Mouse (Mus musculus): ENCODE measurements around the gene Ccr9. TPM values are rescaled to one million over a fixed set of nuclear protein-coding genes. Genes with fewer than 3 reads are reported as not detected.
"Not testable (repeated sequence)": the region's sequence is repeated elsewhere in the genome, so short reads cannot be mapped to it uniquely, and the experiment has no call there.

Gene Ccr9
- polyA plus RNA-seq, 1 experiment from 2014 or later: 0.27 TPM

DNA sequence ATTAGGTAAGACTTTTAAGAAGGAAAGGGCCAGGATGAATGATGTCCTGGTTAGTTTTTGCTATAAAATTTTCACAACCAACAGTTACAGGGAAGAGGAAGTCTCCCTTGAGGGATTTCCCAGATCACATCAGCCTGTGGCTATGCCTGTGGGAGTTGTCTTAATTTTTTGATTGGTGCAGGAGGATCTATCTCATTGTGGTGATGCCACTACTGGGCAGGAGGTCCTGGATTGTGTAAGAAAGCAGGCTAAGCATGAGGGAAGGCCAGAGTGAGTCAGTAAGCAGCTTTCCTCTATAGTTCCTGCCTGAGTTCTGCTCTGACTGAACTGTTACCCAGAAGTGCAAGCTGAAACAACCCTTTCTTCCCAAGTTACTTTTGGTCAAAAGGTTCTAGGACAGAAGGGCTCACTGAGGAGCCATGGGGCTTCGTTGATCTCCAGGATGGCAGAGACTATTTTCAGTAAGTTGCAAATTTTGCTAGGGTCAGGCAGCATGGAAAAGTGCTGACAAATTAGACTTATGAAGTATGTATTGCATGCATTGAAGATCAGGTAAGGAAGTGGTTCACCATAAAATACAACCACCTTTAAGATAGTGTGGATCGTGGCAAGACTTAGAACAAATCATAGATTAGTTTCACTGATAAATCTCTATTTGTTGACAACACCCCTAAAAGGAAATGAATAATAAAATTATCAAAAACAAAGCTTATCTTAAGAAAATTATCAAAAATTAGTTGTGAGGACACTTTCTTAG is 44.7 kb downstream of the Ccr9 start:
- no peak overlapping the region for H3K4me3 ChIP-seq
- H3K4me1 ChIP-seq: 0 out of 2 replicates have a peak, but pooled peaks cover 2% of the 10 kb centered on the region
- no peak for ATAC-seq (replicated peaks)
- no peak overlapping the region for H3K4me2 ChIP-seq (replicated peaks)
- H3K36me3 ChIP-seq: no peaks in the 10 kb centered on the region
- H3K27ac ChIP-seq (replicated peaks): no peak overlapping the region
- no peaks in the 10 kb centered on the region for H3K9me3 ChIP-seq
- 75% methylated on average over 2 of the region's 2 CpGs for WGBS
- H3K9ac ChIP-seq (replicated peaks): no peak overlapping the region
- no peaks in the 10 kb centered on the region for H3K27me3 ChIP-seq

DNA sequence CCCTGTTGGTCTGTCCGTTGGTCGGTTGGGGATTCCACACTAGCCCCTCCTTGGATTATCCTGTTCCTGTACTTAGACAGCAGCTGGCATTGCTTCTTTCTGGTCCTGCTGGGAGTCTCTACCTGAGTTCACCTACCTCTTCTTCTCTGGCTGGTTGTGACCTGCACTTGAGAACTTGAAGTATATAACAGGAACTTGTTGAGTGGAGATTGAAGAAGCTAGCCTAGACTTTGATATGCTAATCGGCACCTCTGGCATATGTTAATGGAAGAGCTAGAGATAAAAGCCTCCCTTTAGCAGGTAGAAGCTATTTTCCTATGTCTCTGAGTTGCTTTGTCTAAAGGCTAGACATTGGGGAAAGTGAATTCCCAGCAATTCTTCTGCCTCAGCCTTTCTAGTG is 53.0 kb downstream of the Ccr9 start:
- H3K27me3 ChIP-seq: no peaks in the 10 kb centered on the region
- no peak for ATAC-seq (replicated peaks)
- no peak overlapping the region for H3K27ac ChIP-seq (replicated peaks)
- H3K9ac ChIP-seq (replicated peaks): no peak overlapping the region
- H3K9me3 ChIP-seq: no peaks in the 10 kb centered on the region
- H3K4me3 ChIP-seq: no peak overlapping the region
- no peaks in the 10 kb centered on the region for H3K4me1 ChIP-seq
- H3K36me3 ChIP-seq: no peaks in the 10 kb centered on the region
- no peak overlapping the region for H3K4me2 ChIP-seq (replicated peaks)
- WGBS: 77% methylated on average over 3 of the region's 3 CpGs

DNA sequence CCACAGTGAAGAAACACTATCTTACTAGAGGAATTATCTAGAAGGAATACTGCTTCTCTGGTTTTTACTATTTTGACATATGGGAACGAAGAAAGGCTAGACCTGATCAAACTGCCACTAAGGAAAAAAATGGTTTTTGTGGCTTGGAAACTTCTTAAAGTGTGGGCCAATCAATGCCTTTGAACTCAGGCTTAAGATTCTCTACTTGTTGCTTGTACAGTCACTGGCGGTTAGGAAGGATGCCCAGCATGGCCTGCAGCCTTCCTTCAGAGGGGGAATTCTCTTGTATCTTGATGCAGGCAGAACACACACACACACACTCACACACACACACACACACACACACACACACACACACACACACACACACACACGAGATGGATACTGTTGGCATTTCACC is 55.9 kb downstream of the Ccr9 start:
- no peaks in the 10 kb centered on the region for H3K9me3 ChIP-seq
- no peak overlapping the region for H3K9ac ChIP-seq (replicated peaks)
- 74% methylated on average over 3 of the region's 3 CpGs for WGBS
- ATAC-seq (replicated peaks): no peak
- H3K36me3 ChIP-seq: no peaks in the 10 kb centered on the region
- H3K4me2 ChIP-seq (replicated peaks): no peak overlapping the region
- no peaks in the 10 kb centered on the region for H3K4me1 ChIP-seq
- no peak overlapping the region for H3K4me3 ChIP-seq
- no peaks in the 10 kb centered on the region for H3K27me3 ChIP-seq
- no peak overlapping the region for H3K27ac ChIP-seq (replicated peaks)

DNA sequence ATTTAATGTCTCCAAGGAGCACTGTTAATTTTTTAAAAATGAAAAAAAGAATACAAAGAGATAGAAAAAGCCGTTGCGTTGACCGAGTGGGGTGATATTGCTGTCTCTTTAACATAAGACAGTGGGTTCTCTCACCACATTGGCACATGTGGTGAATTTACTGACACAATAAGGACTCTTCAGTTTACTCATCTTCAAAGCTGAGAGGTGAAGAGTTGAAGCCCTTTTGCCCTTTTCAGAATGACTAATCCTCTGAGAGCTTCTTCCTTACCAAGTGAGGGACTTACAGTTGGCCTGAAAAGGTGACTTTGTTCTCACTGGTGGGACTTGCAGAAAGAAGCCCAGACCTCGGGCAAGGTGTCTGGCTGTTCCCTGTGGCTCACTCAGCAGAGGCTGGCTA is 62.6 kb downstream of the Ccr9 start:
- H3K36me3 ChIP-seq: no peaks in the 10 kb centered on the region
- no peaks in the 10 kb centered on the region for H3K27me3 ChIP-seq
- H3K27ac ChIP-seq (replicated peaks): no peak overlapping the region
- H3K9ac ChIP-seq (replicated peaks): no peak overlapping the region
- ATAC-seq (replicated peaks): no peak
- WGBS: 81% methylated on average over 4 of the region's 4 CpGs
- H3K4me3 ChIP-seq: no peak overlapping the region
- no peak overlapping the region for H3K4me2 ChIP-seq (replicated peaks)
- no peaks in the 10 kb centered on the region for H3K9me3 ChIP-seq
- no peaks in the 10 kb centered on the region for H3K4me1 ChIP-seq

DNA sequence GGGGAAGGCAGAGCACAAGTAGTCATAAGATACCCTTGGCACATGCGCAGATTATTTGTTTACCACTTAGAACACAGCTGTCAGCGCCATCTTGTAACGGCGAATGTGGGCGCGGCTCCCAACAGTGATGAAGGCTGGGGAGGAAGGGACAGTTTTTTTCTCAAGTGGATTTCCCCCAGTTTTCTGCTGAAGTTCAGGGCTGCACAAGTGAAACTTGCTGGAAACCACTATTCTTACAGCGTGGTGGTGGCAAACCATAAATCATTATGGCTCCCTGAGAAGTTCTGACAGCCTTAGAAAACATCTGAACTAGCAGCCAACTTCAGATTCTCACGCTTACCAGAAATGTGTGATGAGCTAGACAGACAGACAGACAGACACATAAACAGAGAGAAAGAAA is 71.4 kb downstream of the Ccr9 start:
- not testable (repeated sequence) for H3K4me3 ChIP-seq; H3K9ac ChIP-seq (replicated peaks); ATAC-seq (replicated peaks); H3K4me1 ChIP-seq; H3K27me3 ChIP-seq; H3K36me3 ChIP-seq; H3K27ac ChIP-seq (replicated peaks); H3K9me3 ChIP-seq; H3K4me2 ChIP-seq (replicated peaks)
- WGBS: 89% methylated on average over 8 of the region's 8 CpGs

DNA sequence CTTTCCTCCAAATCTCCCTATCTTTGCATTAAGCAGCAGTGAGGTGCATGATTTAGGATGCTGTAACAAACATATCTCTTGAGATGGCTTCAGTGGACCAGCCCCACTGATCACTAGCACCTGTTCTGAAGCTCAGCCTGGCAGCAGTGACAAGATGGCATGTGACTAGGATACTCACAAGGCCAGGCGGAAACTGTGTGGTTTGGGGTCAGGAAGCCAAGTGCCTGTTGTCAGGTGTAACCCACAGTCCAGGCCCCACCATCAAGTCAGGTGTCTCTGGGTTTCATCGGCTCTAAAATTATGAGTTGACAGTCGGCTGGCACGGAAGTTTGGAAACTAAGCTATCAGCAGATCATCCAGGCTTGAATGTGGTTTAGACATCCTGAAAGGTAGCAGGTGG is 76.1 kb downstream of the Ccr9 start:
- 96% methylated on average over 4 of the region's 4 CpGs for WGBS
- no peaks in the 10 kb centered on the region for H3K27me3 ChIP-seq
- no peak overlapping the region for H3K9ac ChIP-seq (replicated peaks)
- H3K4me1 ChIP-seq: no peaks in the 10 kb centered on the region
- ATAC-seq (replicated peaks): no peak
- no peak overlapping the region for H3K27ac ChIP-seq (replicated peaks)
- no peaks in the 10 kb centered on the region for H3K36me3 ChIP-seq
- H3K9me3 ChIP-seq: no peaks in the 10 kb centered on the region
- H3K4me3 ChIP-seq: no peak overlapping the region
- H3K4me2 ChIP-seq (replicated peaks): no peak overlapping the region

DNA sequence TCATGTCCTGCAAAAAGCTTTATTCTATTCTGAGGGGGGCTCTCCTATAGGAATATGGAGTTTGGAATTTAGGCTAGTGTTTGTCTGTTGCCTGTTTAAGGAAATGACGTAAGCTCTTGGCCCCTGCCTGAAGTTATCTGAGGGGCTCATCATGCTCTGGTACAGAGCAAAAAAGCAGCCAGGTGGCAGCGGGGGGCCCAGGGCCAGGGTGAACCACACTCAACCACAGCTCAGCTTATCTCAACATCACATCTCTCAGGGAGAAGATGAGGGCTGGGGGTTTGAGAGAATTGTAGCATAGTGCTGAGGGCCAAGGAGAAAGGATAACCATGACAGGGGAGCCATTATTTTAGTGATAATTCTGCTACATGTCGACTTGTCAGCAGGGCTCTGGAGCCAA is 78.5 kb downstream of the Ccr9 start:
- H3K4me3 ChIP-seq: no peak overlapping the region
- no peak overlapping the region for H3K27ac ChIP-seq (replicated peaks)
- no peaks in the 10 kb centered on the region for H3K36me3 ChIP-seq
- no peak overlapping the region for H3K9ac ChIP-seq (replicated peaks)
- no peaks in the 10 kb centered on the region for H3K4me1 ChIP-seq
- no peaks in the 10 kb centered on the region for H3K9me3 ChIP-seq
- no peak overlapping the region for H3K4me2 ChIP-seq (replicated peaks)
- no peaks in the 10 kb centered on the region for H3K27me3 ChIP-seq
- no peak for ATAC-seq (replicated peaks)
- 89% methylated on average over 3 of the region's 3 CpGs for WGBS

DNA sequence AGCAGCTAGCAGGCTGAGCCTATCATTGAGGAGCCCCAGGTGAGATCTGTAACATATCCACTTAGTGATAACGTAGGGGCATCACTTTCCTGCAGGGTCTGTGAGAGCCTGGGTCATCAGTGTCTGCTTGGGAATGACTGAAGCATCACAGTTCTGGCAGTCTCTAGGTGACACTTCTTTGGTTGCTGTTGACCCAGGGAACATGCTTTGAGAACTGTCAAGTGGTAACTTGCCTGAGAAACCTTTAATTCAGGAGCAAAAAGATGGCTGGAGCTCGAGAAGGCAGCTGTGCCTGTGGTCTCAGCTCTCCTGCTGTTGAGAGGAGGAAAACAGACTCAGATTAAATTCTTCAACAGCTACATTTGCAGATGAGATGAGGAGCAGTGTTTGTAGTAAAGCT is 79.1 kb downstream of the Ccr9 start:
- Histone ChIP-seq H3K9me3 (no peaks in the 10 kb centered on the region), H3K4me3 (no peak overlapping the region), H3K27me3 (no peaks in the 10 kb centered on the region), H3K27ac (replicated peaks) (no peak overlapping the region), H3K36me3 (no peaks in the 10 kb centered on the region), H3K4me1 (no peaks in the 10 kb centered on the region), H3K4me2 (replicated peaks) (no peak overlapping the region), H3K9ac (replicated peaks) (no peak overlapping the region)
- ATAC-seq (replicated peaks): no peak
- 60% methylated on average over 2 of the region's 2 CpGs for WGBS

DNA sequence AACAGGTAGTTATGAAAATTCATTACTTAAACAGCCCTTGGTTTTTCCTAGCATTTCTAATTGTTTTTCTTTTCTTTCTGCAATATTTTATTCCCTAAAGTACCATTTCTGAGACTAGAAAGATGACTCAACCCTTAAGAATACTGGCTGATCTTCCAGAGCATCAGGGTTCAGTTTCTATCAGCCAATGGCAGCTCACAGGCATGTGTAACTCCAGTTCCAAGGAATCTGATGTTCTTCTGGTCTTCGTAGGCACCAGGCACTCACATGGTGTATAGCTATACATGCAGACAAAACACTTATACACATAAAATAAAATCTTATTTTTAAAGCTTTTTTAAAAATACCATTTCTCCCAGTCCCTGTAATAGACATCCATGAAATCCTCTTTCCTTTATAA is 79.9 kb downstream of the Ccr9 start:
- Histone ChIP-seq H3K27me3 (no peaks in the 10 kb centered on the region), H3K9ac (replicated peaks) (no peak overlapping the region), H3K4me1 (no peaks in the 10 kb centered on the region), H3K9me3 (no peaks in the 10 kb centered on the region), H3K4me3 (no peak overlapping the region), H3K36me3 (no peaks in the 10 kb centered on the region), H3K4me2 (replicated peaks) (no peak overlapping the region), H3K27ac (replicated peaks) (no peak overlapping the region)
- ATAC-seq (replicated peaks): no peak
- 90% methylated on average over 1 of the region's 1 CpGs for WGBS

DNA sequence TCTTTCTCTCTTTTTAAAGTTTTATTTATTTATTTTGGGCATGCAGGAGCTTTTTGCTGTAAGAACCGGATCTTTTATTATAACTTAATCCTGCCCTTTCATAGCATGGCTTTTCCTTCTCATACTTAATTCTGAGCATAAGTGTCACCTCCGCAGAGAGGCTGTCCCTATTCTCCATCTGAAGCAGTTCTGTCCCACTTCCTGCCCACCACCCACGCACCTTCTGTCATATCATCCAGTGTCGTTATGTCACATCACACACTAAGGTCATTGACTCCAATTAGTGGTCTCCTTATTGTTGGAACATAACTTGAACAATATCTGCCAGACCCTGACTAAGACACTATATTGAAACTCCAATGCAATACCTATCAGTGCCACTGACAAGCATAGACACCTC is 80.4 kb downstream of the Ccr9 start:
- ATAC-seq (replicated peaks): no peak
- no peaks in the 10 kb centered on the region for H3K4me1 ChIP-seq
- H3K4me2 ChIP-seq (replicated peaks): no peak overlapping the region
- H3K9me3 ChIP-seq: no peaks in the 10 kb centered on the region
- no peak overlapping the region for H3K27ac ChIP-seq (replicated peaks)
- 74% methylated on average over 4 of the region's 4 CpGs for WGBS
- H3K4me3 ChIP-seq: no peak overlapping the region
- H3K9ac ChIP-seq (replicated peaks): no peak overlapping the region
- H3K36me3 ChIP-seq: no peaks in the 10 kb centered on the region
- no peaks in the 10 kb centered on the region for H3K27me3 ChIP-seq

DNA sequence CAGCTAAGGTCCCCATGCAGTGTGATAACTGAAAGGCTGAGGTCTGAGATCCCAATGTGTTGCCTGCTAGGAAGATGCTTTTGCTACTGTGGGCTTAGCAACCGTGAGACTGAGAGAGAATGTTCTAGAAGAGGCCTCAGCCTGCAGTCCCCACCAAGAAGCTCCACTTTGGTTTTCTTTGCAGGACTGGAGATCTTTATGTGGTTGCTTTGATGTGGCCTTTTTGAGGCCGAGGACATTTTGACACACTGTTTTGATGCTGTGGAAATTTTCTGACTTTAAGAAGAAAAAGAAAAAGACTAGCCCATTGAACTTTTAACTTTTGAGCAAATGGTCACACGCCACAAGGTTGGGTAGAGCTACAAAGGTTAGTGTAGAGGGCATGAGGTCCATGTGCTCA is 82.6 kb downstream of the Ccr9 start:
- H3K4me2 ChIP-seq (replicated peaks): no peak overlapping the region
- no peaks in the 10 kb centered on the region for H3K4me1 ChIP-seq
- H3K27me3 ChIP-seq: no peaks in the 10 kb centered on the region
- no peaks in the 10 kb centered on the region for H3K36me3 ChIP-seq
- ATAC-seq (replicated peaks): no peak
- no peak overlapping the region for H3K9ac ChIP-seq (replicated peaks)
- no peak overlapping the region for H3K27ac ChIP-seq (replicated peaks)
- no peaks in the 10 kb centered on the region for H3K9me3 ChIP-seq
- 82% methylated on average over 3 of the region's 3 CpGs for WGBS
- no peak overlapping the region for H3K4me3 ChIP-seq

DNA sequence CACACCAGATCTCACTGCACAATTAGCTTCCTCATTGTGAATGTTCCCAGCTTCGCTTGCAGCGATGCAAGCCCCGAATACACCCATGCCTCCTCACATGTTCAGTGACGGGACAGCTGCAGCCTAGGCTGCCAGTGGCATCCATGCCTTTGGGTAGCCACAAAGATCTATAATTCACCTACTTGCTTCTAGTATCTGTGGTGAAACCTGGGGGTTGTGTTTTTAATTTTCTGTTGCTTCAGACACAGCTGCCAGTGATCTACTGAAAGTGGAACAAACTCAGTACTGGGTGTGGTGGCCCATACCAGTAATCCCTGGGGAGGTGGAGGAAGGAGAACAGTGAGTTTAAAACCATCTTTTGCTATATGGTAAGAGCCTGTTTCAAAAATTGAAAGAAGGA is 84.6 kb downstream of the Ccr9 start:
- ATAC-seq (replicated peaks): no peak
- no peak overlapping the region for H3K27ac ChIP-seq (replicated peaks)
- no peaks in the 10 kb centered on the region for H3K9me3 ChIP-seq
- H3K4me2 ChIP-seq (replicated peaks): no peak overlapping the region
- WGBS: 92% methylated on average over 4 of the region's 4 CpGs
- H3K9ac ChIP-seq (replicated peaks): no peak overlapping the region
- H3K27me3 ChIP-seq: no peaks in the 10 kb centered on the region
- H3K4me3 ChIP-seq: no peak overlapping the region
- no peaks in the 10 kb centered on the region for H3K36me3 ChIP-seq
- no peaks in the 10 kb centered on the region for H3K4me1 ChIP-seq

DNA sequence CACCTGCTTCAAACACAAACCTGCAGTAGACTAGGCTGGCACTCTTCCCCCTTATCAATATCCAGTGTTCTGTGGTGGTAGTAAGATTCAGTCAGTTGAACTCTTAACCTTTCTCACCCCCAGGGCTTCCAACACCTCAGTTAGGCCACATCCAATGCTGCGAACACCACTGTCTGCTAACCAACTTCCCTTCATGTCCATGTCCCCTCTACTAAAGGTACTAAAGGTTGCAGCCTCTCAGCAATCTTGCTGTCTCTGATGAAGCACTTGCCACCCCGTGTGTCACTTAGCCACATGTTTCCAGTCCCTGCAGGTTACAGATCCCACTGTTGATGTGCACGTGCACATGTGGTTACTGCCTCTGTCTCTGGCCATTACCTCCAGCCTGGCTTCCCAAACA is 85.5 kb downstream of the Ccr9 start:
- Histone ChIP-seq H3K4me1 (no peaks in the 10 kb centered on the region), H3K4me2 (replicated peaks) (no peak overlapping the region), H3K27me3 (no peaks in the 10 kb centered on the region), H3K9me3 (no peaks in the 10 kb centered on the region), H3K9ac (replicated peaks) (no peak overlapping the region), H3K4me3 (no peak overlapping the region), H3K36me3 (no peaks in the 10 kb centered on the region), H3K27ac (replicated peaks) (no peak overlapping the region)
- ATAC-seq (replicated peaks): no peak
- 82% methylated on average over 3 of the region's 3 CpGs for WGBS
